Mouse (Mus musculus): ENCODE measurements at regions not wholly inside any gene's neighbourhood (a gene's known extent, or its start where the extent isn't known, plus 50 kb on each side); places are given as distances from the start of the nearest gene placed in this dataset.

GRCm38 (mm10) chr15:85662673-85663072 lies 72.1 kb upstream of the Ppara start:
- TF ChIP-seq CTCF (IDR thresholded peaks at IDR 0.05; ENCODE audit: insufficient read depth, low read length) (no peak), POLR2A (IDR thresholded peaks at IDR 0.05; ENCODE audit: borderline replicate concordance, extremely low read depth, low read depth, low read length) (no peak)
